Mouse (Mus musculus): ENCODE data around the gene Btn2a2. TPM values are rescaled to one million over a fixed set of nuclear protein-coding genes. Genes with fewer than 3 reads are reported as not detected.
A peak's percentile ranks its signal among the peaks of the same experiment; 100 is the strongest.

Gene Btn2a2
- total RNA-seq, 2 experiments from 2014 or later = 0.17 TPM; not detected in 1

DNA sequence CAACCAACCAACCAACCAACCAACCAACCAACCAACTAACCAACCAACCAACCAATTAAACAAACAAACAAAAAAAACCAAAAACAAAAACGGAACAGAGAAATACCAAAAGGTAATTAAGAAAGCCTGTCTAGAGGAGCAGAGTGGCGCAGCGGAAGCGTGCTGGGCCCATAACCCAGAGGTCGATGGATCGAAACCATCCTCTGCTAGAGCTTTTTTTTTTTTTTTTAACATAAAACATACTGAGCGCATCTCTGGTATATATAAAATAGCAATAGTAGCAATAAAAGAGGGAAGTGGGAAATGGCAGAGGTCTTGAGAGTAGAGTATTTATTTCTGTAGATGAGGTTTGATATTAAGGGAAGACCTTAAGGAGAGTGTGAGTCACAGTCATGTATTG, 11.3 kb upstream of the Btn2a2 start:
- ATAC-seq (replicated peaks; ENCODE audit: poor library complexity) = peak; percentile 9; the same call in 1 of the 2 replicates

DNA sequence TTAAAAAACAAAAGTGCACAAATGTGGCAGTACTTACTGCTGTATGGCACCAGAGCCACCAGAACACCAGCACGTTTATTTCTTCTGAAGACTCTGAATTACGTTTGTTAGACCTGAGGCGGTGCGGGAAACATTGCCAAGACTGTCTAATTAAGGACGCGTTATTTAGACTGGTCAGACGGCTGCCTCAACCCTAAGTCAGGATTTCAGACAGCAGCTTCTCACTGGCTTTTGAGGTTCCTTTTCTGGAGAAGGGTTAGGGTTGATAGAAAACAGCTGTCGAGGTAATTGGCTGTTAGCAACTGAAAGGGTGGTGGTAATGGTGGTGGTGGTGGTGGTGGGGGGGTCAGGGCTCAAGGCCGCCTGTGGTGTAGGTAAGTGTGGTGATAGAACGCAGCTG, 10.0 kb upstream of the Btn2a2 start:
- ATAC-seq (replicated peaks; ENCODE audit: poor library complexity) = no peak

DNA sequence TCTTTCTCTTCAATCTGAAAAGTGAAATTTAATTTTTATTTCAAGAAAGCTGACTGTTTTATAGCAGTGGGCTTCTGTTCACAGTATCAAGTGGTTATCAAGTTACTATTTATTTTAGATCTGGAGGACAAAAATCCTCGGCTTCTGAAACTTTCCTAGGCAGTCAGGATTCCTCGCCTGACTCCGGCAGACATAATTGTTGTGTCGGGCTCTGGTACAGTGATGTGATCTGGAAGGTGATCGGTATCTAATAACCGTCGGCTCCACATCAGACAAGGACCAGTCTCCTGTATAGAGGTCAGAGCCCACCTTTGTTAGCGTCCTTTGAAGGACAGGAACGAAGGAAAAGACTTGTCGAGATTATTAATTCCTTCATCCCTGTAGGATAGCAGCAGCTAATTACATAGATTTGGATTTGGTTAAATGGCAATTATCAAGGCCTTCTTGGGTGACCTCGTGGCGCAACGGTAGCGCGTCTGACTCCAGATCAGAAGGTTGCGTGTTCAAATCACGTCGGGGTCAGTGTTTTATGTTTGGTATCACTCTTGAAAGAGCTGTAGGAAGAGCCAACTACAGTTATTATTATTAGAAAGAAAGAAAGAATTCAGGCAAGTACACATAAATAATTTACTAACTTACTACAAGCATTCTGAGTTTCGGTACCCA, 9.1 kb upstream of the Btn2a2 start:
- ATAC-seq (replicated peaks; ENCODE audit: poor library complexity) = peak; percentile 24; the same call in 1 of the 2 replicates

DNA sequence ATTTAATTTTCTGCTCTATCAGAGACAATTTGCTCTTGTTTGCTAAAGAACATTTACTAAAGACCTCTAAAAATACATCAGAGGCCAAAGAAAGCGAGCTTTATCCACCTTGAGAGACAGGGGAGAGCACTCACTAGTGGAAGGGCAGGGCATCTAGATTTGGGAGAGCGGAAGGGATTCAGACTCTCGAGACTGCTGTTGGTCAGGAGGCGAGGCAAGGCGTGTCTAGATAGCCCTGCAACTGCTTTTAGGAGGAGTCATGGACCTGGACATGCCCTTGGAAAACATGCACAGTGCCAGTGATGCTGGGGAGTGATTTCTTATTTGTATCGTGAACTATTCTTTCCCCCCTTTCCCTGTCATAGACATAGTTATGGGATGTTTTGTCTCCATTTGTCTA, 6.9 kb upstream of the Btn2a2 start:
- ATAC-seq (replicated peaks; ENCODE audit: poor library complexity) = no peak

DNA sequence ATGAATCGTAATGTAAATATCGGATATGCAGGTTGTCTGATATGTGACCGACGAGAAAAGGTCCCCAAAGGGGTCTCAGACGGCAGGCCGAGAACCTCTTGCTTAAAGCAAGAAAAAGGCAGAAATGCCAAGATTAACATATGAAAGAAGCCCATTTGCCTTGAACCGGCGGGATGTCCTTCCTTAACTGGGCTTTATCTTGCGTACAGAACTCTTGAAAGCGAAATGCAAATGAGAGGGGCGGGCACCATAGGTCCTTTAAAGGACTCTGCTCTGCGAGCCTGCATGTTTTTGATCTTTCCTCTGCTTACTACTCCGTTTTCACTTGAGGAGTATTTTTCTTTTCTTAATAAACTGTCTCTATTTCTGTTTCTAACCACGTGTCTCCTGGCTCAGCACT, 3.3 kb upstream of the Btn2a2 start:
- peak; percentile 47 for ATAC-seq (replicated peaks; ENCODE audit: poor library complexity)

DNA sequence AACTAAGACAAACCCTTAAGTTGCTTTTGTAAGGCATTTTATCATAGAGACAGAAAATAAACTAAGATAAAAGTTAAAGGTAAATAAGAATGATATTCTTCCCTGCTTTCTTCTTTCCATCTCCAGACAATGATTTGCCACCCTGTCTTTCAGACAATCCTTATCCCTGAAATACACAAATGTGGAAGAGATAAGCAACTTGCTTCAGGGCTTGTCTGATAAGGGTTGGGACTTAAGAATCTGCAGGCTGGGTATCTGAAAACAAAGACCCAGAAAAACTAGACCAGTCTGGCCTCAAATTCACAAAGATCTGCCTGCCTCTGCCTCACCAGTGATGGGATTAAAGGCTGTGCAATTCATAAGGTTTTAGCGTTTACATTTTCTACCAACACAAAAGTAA, 2.6 kb upstream of the Btn2a2 start:
- ATAC-seq (replicated peaks; ENCODE audit: poor library complexity) = no peak

DNA sequence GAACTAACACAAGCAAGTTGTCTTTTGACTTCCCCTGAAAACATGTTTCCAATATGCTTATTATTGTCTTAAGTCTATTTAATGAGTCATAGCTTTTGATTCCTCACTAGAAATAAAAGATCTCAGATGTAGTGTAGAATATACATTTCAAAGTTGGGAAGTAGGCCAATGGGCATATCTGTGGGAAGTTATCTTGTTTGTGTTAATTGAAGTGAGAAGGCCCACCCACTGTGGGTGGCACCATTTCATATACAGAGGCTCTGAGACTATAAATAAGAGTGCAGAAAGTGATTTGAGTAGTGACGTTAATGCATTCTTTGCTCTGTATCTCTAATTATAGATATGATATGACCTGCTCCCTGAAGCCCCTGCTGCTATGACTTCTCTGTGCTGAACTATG, 2.2 kb upstream of the Btn2a2 start:
- ATAC-seq (replicated peaks; ENCODE audit: poor library complexity) = no peak

DNA sequence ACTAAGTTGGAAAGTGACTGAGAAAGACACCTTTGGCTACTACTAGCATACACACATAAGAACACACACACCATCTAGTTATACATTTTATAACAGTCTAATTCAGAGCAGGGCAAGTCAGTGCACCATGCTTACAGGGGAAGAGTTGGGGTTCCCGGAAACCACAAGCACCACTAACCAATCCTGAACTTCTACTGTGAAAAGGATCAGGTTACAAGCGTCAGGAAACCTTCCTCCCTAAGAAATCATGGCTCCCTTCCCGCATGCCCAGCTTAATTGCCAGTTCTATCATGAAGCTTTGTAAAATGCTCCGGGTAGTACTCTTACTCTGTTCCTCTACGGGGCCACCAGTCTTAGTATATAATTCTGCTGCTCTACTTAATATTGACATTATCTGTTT, 3.4 kb downstream of the Btn2a2 start:
- no peak for ATAC-seq (replicated peaks; ENCODE audit: poor library complexity)

DNA sequence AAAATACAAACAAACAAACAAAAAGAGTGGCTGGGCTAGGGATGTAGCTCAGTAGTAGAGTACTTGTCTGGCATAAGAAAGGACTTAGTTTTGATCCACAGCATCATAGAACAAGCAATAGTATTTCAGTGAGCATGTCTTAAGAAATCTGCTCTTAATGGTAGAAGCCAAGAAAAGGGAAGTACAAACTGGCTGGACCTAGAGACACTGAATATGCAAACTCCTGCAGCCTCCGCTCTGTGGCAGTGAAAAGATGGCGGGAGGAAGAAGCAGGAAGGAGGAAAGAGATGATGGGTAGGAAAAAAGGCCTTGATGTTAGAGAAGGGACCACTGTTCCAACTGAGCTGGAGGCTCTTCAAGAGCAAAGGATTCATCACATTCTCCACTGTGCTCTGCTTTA, 5.5 kb downstream of the Btn2a2 start:
- ATAC-seq (replicated peaks; ENCODE audit: poor library complexity) = peak; percentile 52

DNA sequence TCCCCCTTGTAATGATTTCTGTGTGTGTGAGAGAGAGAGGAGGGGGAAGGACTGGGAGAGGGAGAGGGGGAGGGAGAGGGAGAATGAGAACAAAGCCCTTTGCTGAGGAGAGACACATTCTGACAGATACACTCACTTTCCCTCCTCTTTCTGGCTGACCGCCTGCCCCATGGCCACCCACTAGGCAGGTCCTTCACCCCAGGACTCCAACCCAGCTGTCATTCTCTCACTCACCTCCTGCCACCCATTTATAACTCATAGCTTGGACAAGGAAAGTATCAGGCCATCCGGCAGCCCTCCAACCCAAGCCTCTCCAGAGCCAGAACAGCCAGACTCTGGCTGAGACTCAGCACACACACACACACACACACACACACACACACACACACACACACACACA, 13.0 kb downstream of the Btn2a2 start:
- ATAC-seq (replicated peaks; ENCODE audit: poor library complexity) = no peak

DNA sequence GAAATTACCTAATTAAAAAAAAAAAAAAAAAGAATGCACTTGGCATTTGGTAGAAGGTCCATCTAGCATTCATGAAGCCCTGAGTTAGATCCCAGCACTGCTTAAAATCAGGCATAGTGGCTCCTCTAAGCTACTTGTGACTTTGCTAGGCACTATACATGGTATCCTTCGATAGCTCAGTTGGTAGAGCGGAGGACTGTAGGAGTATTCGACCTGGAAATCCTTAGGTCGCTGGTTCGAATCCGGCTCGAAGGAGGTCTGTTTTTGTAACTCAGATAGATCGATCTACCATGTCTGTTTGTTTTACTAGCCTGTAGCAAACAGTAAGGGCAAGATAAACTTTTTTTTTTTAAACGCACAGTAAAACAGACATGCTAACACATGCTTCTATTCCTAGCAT, 21.7 kb downstream of the Btn2a2 start:
- ATAC-seq (replicated peaks; ENCODE audit: poor library complexity) = peak; percentile 68

DNA sequence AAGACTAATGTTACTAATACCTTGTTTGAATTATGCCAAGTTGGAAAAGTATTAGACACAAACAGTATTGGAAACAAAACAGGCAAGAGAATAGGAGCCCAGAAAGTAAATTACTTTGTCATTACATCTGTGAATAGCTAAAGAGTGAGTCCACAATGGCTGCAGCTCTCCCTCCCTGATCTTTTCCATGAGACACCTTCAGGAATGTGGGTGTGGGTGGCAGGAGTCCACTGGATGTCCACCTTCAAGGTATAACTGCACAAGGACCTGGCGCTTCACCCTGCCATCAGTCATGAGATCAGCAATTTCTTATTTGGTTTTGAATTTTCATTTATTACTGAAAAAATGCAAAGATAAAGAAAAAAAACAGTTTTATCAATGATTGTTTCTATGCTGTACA, 22.4 kb downstream of the Btn2a2 start:
- no peak for ATAC-seq (replicated peaks; ENCODE audit: poor library complexity)

DNA sequence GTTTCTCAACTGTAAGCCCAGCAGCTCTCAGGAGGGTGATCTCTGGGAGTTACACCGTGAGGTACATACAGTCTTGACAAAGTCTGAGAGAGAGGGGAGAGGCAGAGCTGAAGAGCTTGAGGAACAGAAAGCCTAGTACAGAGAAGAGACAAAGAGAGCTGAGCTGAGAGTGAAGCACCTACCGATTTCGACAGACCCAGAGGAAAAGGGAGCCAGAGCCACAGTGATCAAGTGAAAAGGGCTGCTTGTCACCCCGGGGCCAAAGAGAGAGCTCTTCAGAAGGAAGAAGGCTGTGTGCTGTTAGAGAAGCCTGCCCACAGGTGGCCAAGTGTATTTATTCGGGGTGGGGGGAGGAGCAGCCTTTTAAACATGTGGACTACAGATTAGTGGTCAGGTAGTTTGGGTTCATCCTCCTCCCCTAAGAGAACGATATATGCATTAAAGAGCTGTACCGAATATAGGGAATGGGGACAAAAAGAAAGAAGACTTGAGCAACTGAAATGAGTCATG, 23.0 kb downstream of the Btn2a2 start, which contains the start of gene Btn1a1:
Btn1a1 (minus strand) TSS at position 302 of the 510 bp plus-strand sequence.
- ATAC-seq (replicated peaks; ENCODE audit: poor library complexity) = peak; percentile 44

DNA sequence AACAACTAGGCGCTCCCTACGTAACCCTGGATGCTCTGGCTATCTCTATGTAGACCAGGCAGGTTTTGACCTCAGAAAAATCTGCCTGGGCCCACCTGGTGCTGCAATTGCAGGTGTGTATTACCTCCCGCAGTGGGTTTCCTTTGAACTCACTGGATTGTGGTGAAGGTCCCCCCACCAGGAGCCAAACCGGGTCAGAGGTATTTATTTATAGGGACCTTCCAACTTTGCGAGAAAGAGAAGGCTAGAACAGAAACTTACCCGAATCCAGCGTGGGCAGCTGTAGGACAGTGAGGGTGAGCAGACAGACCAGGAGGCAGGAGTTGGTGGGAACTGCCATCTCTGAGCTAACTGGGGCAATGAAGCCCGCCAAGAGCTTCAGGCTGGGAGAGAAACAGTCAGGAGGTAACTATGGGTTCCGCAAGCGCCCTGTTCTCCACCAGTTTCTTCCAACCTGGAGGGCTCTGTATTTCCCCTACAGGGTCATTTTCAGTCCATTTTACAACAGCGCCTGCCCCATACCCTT, 23.8 kb downstream of the Btn2a2 start:
- no peak for ATAC-seq (replicated peaks; ENCODE audit: poor library complexity)

DNA sequence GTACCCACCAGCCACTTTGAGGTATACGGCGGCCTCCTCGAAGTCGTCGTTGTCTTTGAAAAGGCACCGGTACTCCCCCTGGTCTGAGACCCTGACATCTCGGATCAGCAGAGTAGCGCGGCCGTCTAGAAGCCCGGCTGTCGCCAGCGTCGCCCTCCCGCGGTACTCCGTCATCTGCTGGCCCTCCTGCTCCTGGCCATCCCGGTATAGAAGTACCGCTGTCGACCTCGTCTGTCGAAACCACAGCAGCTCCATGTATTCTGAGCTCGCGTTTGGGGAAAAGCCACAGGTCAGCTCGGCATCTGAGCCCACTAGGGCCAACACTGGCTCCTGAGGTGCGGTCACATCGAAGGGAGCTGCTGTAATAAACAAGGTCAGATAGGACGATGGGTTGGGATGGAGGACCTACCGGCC, 24.4 kb downstream of the Btn2a2 start:
- peak; percentile 7; the same call in 1 of the 2 replicates for ATAC-seq (replicated peaks; ENCODE audit: poor library complexity)

DNA sequence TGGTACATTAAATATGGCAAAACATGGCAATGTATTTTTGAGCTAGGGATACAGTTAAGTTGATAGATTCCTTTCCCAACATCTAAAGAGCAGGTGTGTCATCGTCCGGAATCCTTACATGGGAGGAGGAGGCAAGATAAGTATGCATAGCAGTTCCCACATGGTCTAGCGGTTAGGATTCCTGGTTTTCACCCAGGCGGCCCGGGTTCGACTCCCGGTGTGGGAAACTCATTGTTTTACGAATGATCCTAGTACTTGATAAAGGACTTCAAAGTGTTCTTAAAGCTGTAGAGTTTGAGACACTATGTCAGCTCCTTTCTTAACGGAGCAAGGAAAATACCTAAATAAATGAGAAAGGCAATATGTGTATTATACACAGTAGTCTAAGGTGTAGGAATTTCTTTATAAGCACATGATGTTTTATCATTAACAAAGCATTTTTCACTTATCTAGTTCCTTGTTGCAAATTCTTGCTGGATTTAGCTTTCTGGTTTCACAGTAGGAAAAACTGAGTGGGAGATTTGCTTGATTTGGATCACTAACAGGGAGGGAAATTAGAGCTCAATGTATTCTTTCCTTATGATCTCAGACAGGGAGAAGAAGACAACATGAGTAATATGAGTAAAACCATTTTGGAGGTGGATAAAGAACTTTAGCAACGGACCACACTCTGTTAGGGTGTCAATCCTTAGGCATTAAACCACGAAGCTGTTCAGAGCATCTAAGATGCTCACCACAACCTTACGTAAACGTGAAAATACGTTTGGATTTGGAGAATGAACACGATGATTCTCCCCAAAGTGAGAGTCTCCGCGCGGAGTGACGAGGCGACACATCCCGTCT, 25.1 kb downstream of the Btn2a2 start:
- ATAC-seq (replicated peaks; ENCODE audit: poor library complexity) = peak; percentile 45

DNA sequence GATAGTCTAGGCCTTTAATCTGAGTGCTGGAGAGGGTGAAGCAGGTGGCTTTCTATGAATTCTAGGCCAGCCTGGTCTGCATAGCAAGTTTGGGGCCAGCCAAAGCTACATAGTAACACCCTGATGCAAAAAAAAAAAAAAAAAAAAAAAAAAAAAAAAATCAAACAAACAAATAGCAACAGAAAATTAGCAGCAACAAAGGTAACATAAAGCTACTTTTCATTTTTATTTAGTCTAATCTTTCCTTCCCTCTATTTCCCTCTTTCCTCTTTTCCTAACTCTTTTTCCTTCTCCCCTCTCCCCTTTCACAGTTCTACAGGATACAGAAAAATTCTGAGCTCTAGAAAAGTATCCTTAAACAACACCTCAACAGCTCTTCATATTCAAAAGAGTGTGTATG, 26.0 kb downstream of the Btn2a2 start:
- no peak for ATAC-seq (replicated peaks; ENCODE audit: poor library complexity)

DNA sequence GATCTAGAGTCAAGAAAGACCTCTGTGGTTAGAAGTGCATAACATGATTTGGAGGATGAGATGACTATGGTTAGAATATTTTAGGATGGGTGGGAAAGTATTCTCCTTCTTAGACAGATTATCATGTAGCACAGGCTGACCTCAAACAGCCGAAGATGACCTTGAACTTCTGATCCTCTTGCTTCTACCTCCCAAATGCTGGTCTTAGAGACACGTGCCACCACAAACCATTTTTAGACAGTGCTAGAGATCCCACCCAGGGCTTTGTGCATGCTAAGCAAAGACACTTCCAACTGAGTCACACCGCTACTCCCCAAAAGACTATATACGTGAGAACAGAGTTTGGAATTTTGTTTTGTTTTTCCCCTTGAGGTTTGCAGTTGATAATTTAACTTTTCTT, 26.6 kb downstream of the Btn2a2 start:
- no peak for ATAC-seq (replicated peaks; ENCODE audit: poor library complexity)

DNA sequence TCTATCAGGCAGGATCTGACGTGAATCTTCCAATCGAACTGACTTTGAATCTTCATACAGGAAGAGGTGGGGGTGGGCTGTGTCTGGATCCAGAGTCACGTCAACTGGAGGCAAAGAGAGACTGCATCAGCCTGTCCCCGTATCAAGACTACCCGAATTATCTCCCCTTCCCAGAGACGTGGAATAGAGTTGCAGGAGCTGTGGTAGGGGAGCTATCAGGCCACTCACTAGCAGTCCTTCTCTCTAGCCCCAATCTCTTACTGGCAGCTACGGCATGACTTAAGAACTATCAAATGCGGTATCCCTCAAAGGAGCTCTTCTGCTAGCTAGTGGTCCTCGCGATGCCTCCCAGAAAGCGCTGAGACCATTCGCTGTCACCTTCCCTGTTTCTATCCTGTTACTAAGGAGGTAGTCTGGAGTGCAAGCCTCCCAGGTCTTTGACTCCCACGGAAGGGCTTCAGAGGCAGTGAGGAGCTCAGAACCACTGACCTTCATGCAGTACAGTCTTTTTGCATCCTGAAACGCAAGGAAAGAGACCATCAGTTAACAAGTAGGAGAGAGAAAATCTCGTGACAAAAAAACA, 29.3 kb downstream of the Btn2a2 start:
- ATAC-seq (replicated peaks; ENCODE audit: poor library complexity) = peak; percentile 81

DNA sequence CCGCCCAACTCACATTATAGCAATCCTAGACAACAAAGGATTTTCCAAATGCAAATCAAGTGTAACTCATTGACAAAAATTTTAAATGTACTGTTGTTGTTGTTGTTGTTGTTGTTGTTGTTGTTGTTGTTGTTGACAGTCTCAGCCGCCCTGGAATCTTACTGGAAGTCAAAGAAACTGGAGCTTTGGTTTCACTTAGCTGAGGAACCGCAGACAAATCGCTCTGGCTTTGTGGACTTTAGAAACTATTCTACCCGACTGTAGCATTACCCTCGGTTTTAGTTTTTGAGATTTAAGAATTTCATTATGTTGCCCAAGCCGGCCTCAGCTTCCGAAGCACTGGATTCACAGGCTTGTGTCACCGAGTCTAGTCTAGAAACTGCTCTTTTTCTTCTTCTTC, 34.7 kb downstream of the Btn2a2 start:
- ATAC-seq (replicated peaks; ENCODE audit: poor library complexity) = no peak

DNA sequence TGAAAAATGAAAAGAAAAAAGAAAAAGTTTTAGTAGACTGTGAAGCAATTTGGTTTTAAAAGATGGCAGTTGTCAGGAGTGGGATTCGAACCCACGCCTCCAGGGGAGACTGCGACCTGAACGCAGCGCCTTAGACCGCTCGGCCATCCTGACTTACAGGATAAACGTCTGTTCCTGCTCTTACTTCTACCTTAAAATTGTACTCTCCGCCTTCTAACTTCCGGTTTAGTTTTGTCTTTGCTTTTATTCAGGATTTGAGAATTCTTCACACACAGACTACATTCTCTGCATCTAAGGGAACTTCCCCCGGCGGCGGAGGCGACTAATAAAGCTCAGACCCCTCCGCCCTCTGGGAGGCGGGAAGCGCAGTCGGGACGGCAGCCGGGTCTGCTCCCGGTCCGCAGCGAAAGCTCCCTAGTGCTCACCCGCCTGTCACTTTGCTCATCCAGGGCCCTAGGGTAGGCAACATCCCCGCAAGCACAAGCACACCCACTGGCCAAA, 35.2 kb downstream of the Btn2a2 start:
- peak; percentile 60 for ATAC-seq (replicated peaks; ENCODE audit: poor library complexity)

Data from megakaryocyte progenitor cell, adult 5-6 weeks (primary cell).